Mouse (Mus musculus) midbrain, postnatal 0 days (tissue): ENCODE data around the gene Gpr34. TPM values are rescaled to one million over a fixed set of nuclear protein-coding genes. Genes with fewer than 3 reads are reported as not detected.

Experiments used
- ATAC-seq: fragments of 200-750 bp; cut with Nextera tagmentation; 2 replicates; pipeline ENCODE4 v1.8.0; 2017; ENCODE audit warnings: moderate number of reproducible peaks, mild to moderate bottlenecking, moderate TSS enrichment, moderate library complexity; ENCODE audit not compliant: low FRiP score
- DNase-seq: peaks from one replicate; pipeline ENCODE4 v3.0.0-alpha.2; 2015; ENCODE audit warnings: low spot score
- H3K27ac ChIP-seq: fragments of 300-500 bp; sonication (generic); 2 replicates; pipeline ENCODE4 v1.5.1; 2014; ENCODE audit warnings: low read depth, mild to moderate bottlenecking, low read length, mixed read lengths
- H3K27me3 ChIP-seq: fragments of 300-500 bp; sonication (generic); 2 replicates; pipeline ENCODE4 v1.6.1; 2014; ENCODE audit warnings: low read length, control low read depth, mixed read lengths; ENCODE audit not compliant: insufficient read depth
- H3K36me3 ChIP-seq: fragments of 300-500 bp; sonication (generic); 2 replicates; pipeline ENCODE4 v1.6.1; 2014; ENCODE audit warnings: low read length, control low read depth, mixed read lengths; ENCODE audit not compliant: insufficient read depth
- H3K4me1 ChIP-seq: fragments of 300-500 bp; sonication (generic); 2 replicates; pipeline ENCODE4 v1.6.1; 2014; ENCODE audit warnings: mild to moderate bottlenecking, control low read depth, antibody characterized with exemption, low read length, mixed read lengths; ENCODE audit not compliant: insufficient read depth
- H3K4me2 ChIP-seq: fragments of 300-500 bp; sonication (generic); 2 replicates; pipeline ENCODE4 v1.6.1; 2014; ENCODE audit warnings: low read depth, mild to moderate bottlenecking, low read length, mixed read lengths; ENCODE audit not compliant: poor library complexity, severe bottlenecking
- H3K4me3 ChIP-seq: fragments of 300-500 bp; sonication (generic); 2 replicates; pipeline ENCODE4 v1.5.1; 2014; ENCODE audit warnings: low read depth, mild to moderate bottlenecking, low read length, moderate library complexity
- H3K9ac ChIP-seq: fragments of 300-500 bp; sonication (generic); replicated peaks from 2 replicates; pipeline ENCODE4 v1.6.1; 2014; ENCODE audit warnings: mild to moderate bottlenecking, low read length, moderate library complexity, mixed read lengths; ENCODE audit not compliant: poor library complexity, severe bottlenecking
- H3K9me3 ChIP-seq: fragments of 300-500 bp; sonication (generic); 2 replicates; pipeline ENCODE4 v1.6.1; 2016; ENCODE audit warnings: low read length, control low read depth
- CTCF ChIP-seq: IDR thresholded peaks from 2 replicates; pipeline ENCODE4 v1.5.1; 2016; ENCODE audit warnings: antibody characterized with exemption, mild to moderate bottlenecking
- WGBS: fragments of 180-500 bp; shearing (Covaris S2); extraction: QIAGEN DNeasy Blood & Tissue Kit; methylation state at CpG from one replicate; pipeline ENCODE4 v1.1.7; 2014; 5-methylcytosine and 5-hydroxymethylcytosine counted together
- polyA plus RNA-seq: library from polyadenylated mRNA; unstranded; fragments of >200 nt; fragmentation: Nextera tagmentation; extraction: Ambion mirVana; gene quantifications from 2 replicates; pipeline ENCODE4 v1.2.1, GENCODE M21; 2015
- total RNA-seq: library from RNA; depleted of rRNA; stranded (reverse); fragments of >200 nt; gene quantifications from 2 replicates; pipeline ENCODE4 v1.2.3, GENCODE M21; 2014

The Gpr34 gene
- total and polyA plus RNA-seq, 2 experiments from 2014 or later, result 1.8 to 4.8 TPM

GRCm38 (mm10) chrX:13658616-13659140 lies 26.8 kb downstream of the Gpr34 start:
- ATAC-seq (no peak), DNase-seq (no peak)
- Histone ChIP-seq H3K36me3 (no peaks in the 10 kb centered on the region), H3K27ac (no peak overlapping the region), H3K4me3 (no peak overlapping the region), H3K4me2 (no peak overlapping the region), H3K9ac (no peak overlapping the region), H3K27me3 (no peaks in the 10 kb centered on the region), H3K4me1 (no peaks in the 10 kb centered on the region), H3K9me3 (no peaks in the 10 kb centered on the region)
- 69% methylated on average over 3 of the region's 3 CpGs for WGBS
- no peak for TF ChIP-seq CTCF

GRCm38 (mm10) chrX:13659201-13659890 lies 27.5 kb downstream of the Gpr34 start:
- Histone ChIP-seq H3K36me3 (no peaks in the 10 kb centered on the region), H3K4me1 (no peaks in the 10 kb centered on the region), H3K9ac (no peak overlapping the region), H3K4me3 (no peak overlapping the region), H3K4me2 (no peak overlapping the region), H3K27me3 (no peaks in the 10 kb centered on the region), H3K27ac (no peak overlapping the region), H3K9me3 (no peaks in the 10 kb centered on the region)
- TF ChIP-seq CTCF, result no peak
- ATAC-seq, result no peak
- no peak for DNase-seq
- WGBS, result 79% methylated on average over 4 of the region's 4 CpGs

GRCm38 (mm10) chrX:13661063-13661462 lies 29.2 kb downstream of the Gpr34 start, which contains the start of gene Gpr82:
Gene Gpr82 (plus strand): TSS chrX:13661363.
- 90% methylated on average over 5 of the region's 5 CpGs for WGBS

GRCm38 (mm10) chrX:13668867-13669266 lies 37.0 kb downstream of the Gpr34 start:
- Histone ChIP-seq H3K36me3 (no peaks in the 10 kb centered on the region), H3K27me3 (no peaks in the 10 kb centered on the region), H3K9ac (no peak overlapping the region), H3K4me2 (no peak overlapping the region), H3K27ac (no peak overlapping the region), H3K4me1 (no peaks in the 10 kb centered on the region), H3K4me3 (no peak overlapping the region), H3K9me3 (no peaks in the 10 kb centered on the region)
- ATAC-seq (no peak), DNase-seq (no peak)
- TF ChIP-seq CTCF, result no peak
- WGBS, result 80% methylated on average over 5 of the region's 5 CpGs

More at GRCm38 (mm10) chrX:13661063-13661462, 29.2 kb downstream of the Gpr34 start, which contains the start of gene Gpr82:
- no peak for TF ChIP-seq CTCF
- Histone ChIP-seq H3K36me3 (no peaks in the 10 kb centered on the region), H3K9me3 (no peaks in the 10 kb centered on the region), H3K4me3 (no peak within 1 kb of the TSS), H3K9ac (no peak within 1 kb of the TSS), H3K4me2 (no peak within 1 kb of the TSS), H3K27ac (no peak within 1 kb of the TSS), H3K27me3 (no peaks in the 10 kb centered on the region), H3K4me1 (no peaks in the 10 kb centered on the region)
- ATAC-seq, result no peak
- DNase-seq, result no peak

GRCm38 (mm10) chrX:13670342-13670741 lies 38.5 kb downstream of the Gpr34 start:
- no peaks in the 10 kb centered on the region for H3K4me1 ChIP-seq
- H3K36me3 ChIP-seq, result no peaks in the 10 kb centered on the region
- 71% methylated on average over 3 of the region's 3 CpGs for WGBS
- H3K9ac ChIP-seq, result no peak overlapping the region
- DNase-seq (no peak), ATAC-seq (no peak)
- no peak overlapping the region for H3K4me2 ChIP-seq
- H3K27me3 ChIP-seq, result no peaks in the 10 kb centered on the region
- H3K27ac ChIP-seq, result no peak overlapping the region
- no peaks in the 10 kb centered on the region for H3K9me3 ChIP-seq
- TF ChIP-seq CTCF, result no peak
- no peak overlapping the region for H3K4me3 ChIP-seq

GRCm38 (mm10) chrX:13673001-13673400 lies 41.1 kb downstream of the Gpr34 start:
- 87% methylated on average over 3 of the region's 3 CpGs for WGBS
- no peak overlapping the region for H3K4me3 ChIP-seq
- ATAC-seq, result no peak

More at GRCm38 (mm10) chrX:13673001-13673400, 41.1 kb downstream of the Gpr34 start:
- no peaks in the 10 kb centered on the region for H3K4me1 ChIP-seq
- H3K9ac ChIP-seq, result no peak overlapping the region
- H3K27ac ChIP-seq, result no peak overlapping the region
- H3K36me3 ChIP-seq, result no peaks in the 10 kb centered on the region
- H3K4me2 ChIP-seq, result no peak overlapping the region
- DNase-seq, result no peak
- H3K27me3 ChIP-seq, result no peaks in the 10 kb centered on the region
- H3K9me3 ChIP-seq, result no peaks in the 10 kb centered on the region
- TF ChIP-seq CTCF, result no peak
